In genomic region chr5:135263866-135264503, GRCm38 (mm10) we compare ENCODE assay signal across 7 mouse cellular contexts. TPM values are rescaled to one million over a fixed set of nuclear protein-coding genes. Genes with fewer than 3 reads are reported as not detected.
DNase-seq lines count a peak whose midpoint lies in the region; ATAC-seq lines count a peak whose summit lies in the region.

No protein-coding gene starts in this region.

- H3K27ac ChIP-seq in embryonic facial prominence, embryonic 10.5 days (replicated peaks): peak overlapping the region; percentile 85
- peak overlapping the region; percentile 61 for H3K27ac ChIP-seq in heart, embryonic 12.5 days (ENCODE audit: poor library complexity, severe bottlenecking)
- no peak overlapping the region for H3K27ac ChIP-seq in liver, embryonic 13.5 days

- H3K27me3 ChIP-seq in embryonic facial prominence, embryonic 10.5 days (replicated peaks; ENCODE audit: low read depth, poor library complexity, severe bottlenecking): no peaks in the 10 kb centered on the region
- H3K27me3 ChIP-seq in heart, embryonic 12.5 days (replicated peaks): no peaks in the 10 kb centered on the region
- H3K27me3 ChIP-seq in liver, embryonic 13.5 days: no peaks in the 10 kb centered on the region

- no peaks in the 10 kb centered on the region for H3K9me3 ChIP-seq in embryonic facial prominence, embryonic 10.5 days
- H3K9me3 ChIP-seq in heart, embryonic 12.5 days (replicated peaks): no peaks in the 10 kb centered on the region
- H3K9me3 ChIP-seq in liver, embryonic 13.5 days (replicated peaks): no peaks in the 10 kb centered on the region

- H3K4me1 ChIP-seq in embryonic facial prominence, embryonic 10.5 days: peaks cover 21% of the 10 kb centered on the region
- peaks cover 16% of the 10 kb centered on the region for H3K4me1 ChIP-seq in heart, embryonic 12.5 days (replicated peaks)
- peaks cover 9% of the 10 kb centered on the region for H3K4me1 ChIP-seq in liver, embryonic 13.5 days (replicated peaks)

- no peaks in the 10 kb centered on the region for H3K36me3 ChIP-seq in embryonic facial prominence, embryonic 10.5 days (replicated peaks)
- H3K36me3 ChIP-seq in heart, embryonic 12.5 days: no peaks in the 10 kb centered on the region
- H3K36me3 ChIP-seq in liver, embryonic 13.5 days: no peaks in the 10 kb centered on the region

- peak overlapping the region; percentile 41 for H3K4me3 ChIP-seq in embryonic facial prominence, embryonic 10.5 days
- H3K4me3 ChIP-seq in heart, embryonic 12.5 days: peak overlapping the region; percentile 6; the same call in 1 of the 2 replicates
- H3K4me3 ChIP-seq in liver, embryonic 13.5 days (replicated peaks): no peak overlapping the region

- peak; percentile 90 for ATAC-seq in heart, embryonic 12.5 days (ENCODE audit: insufficient number of reproducible peaks, low FRiP score)
- ATAC-seq in liver, embryonic 13.5 days (ENCODE audit: low read depth): no peak; the same call in 1 of the 2 replicates

- 11% methylated on average over 17 of the region's 17 CpGs for WGBS in embryonic facial prominence, embryonic 10.5 days
- WGBS in heart, embryonic 12.5 days: 11% methylated on average over 17 of the region's 17 CpGs
- 11% methylated on average over 17 of the region's 17 CpGs for WGBS in liver, embryonic 13.5 days (ENCODE audit: insufficient replicate concordance)

- H3K9ac ChIP-seq in heart, embryonic 12.5 days: peak overlapping the region; percentile 49
- H3K9ac ChIP-seq in liver, embryonic 13.5 days: no peak overlapping the region

- DNase-seq in adipocyte (ENCODE audit: low spot score): peak; percentile 16
- DNase-seq in embryonic facial prominence, embryonic 10.5 days (ENCODE audit: low spot score): peak; percentile 85
- DNase-seq in kidney, adult 9 months: peak; percentile 22
- no peak for DNase-seq in liver, embryonic 13.5 days
- DNase-seq in naive thymus-derived CD4-positive, alpha-beta T cell, adult 2 months (ENCODE audit: low read depth): peak; percentile 16
- DNase-seq in spleen, adult 18-20 months: no peak

- H3K4me2 ChIP-seq in heart, embryonic 12.5 days: peak overlapping the region; percentile 54
- H3K4me2 ChIP-seq in liver, embryonic 13.5 days: peak overlapping the region; percentile 41

RNA-seq across cellular contexts. Expression of gene Fzd9, which starts 13.0 kb away (rescaled TPM):
- polyA plus RNA-seq in embryonic facial prominence, embryonic 10.5 days (2016; fragmentation: Nextera tagmentation; extraction: Ambion mirVana): 3.3 and 5.1 TPM in 2 replicates
- 6.5 and 7.7 TPM in 2 replicates for polyA plus RNA-seq in heart, embryonic 12.5 days (2016; fragmentation: Nextera tagmentation; extraction: Ambion mirVana)
- 0.43 and 0.59 TPM in 2 replicates for polyA plus RNA-seq in liver, embryonic 13.5 days (2015; fragmentation: Nextera tagmentation; extraction: Ambion mirVana)

Comparison
In these comparisons a context has a peak if more than half of its experiments do, and no peak if none do; other contexts are left out.
1. DNase-seq: peak in adipocyte (single experiment), embryonic facial prominence, embryonic 10.5 days (single experiment), kidney, adult 9 months (single experiment) and naive thymus-derived CD4-positive, alpha-beta T cell, adult 2 months (single experiment); none in liver, embryonic 13.5 days (single experiment) and spleen, adult 18-20 months (0 of 2).